Mouse (Mus musculus) liver, embryonic 16.5 days (tissue): Measurements from ENCODE around the gene Gm20425. TPM values are rescaled to one million over a fixed set of nuclear protein-coding genes. Genes with fewer than 3 reads are reported as not detected.

ENCODE experiments used
- ATAC-seq: fragments of 200-750 bp; cut with Nextera tagmentation; 2 replicates; pipeline ENCODE4 v1.8.0; 2017; ENCODE audit warnings: low read depth, mild to moderate bottlenecking, moderate number of reproducible peaks, moderate library complexity
- H3K27ac ChIP-seq: fragments of 300-500 bp; sonication (generic); 2 replicates; pipeline ENCODE4 v1.5.1; 2014; ENCODE audit warnings: mild to moderate bottlenecking, low read length
- H3K27me3 ChIP-seq: fragments of 300-500 bp; sonication (generic); 2 replicates; pipeline ENCODE4 v1.6.1; 2014; ENCODE audit warnings: low read depth, low read length, mixed read lengths; ENCODE audit not compliant: control insufficient read depth, insufficient read depth
- H3K36me3 ChIP-seq: fragments of 300-500 bp; sonication (generic); 2 replicates; pipeline ENCODE4 v1.6.1; 2014; ENCODE audit warnings: mild to moderate bottlenecking; ENCODE audit not compliant: control insufficient read depth, insufficient read depth
- H3K4me1 ChIP-seq: fragments of 300-500 bp; sonication (generic); 2 replicates; pipeline ENCODE4 v1.6.1; 2014; ENCODE audit warnings: low read depth, low read length, mixed read lengths; ENCODE audit not compliant: control insufficient read depth
- H3K4me2 ChIP-seq: fragments of 300-500 bp; sonication (generic); 2 replicates; pipeline ENCODE4 v1.6.1; 2014; ENCODE audit warnings: low read depth, low read length, mixed read lengths
- H3K4me3 ChIP-seq: fragments of 300-500 bp; sonication (generic); 2 replicates; pipeline ENCODE4 v1.5.1; 2014; ENCODE audit warnings: low read depth, mild to moderate bottlenecking, low read length
- H3K9ac ChIP-seq: fragments of 300-500 bp; sonication (generic); 2 replicates; pipeline ENCODE4 v1.6.1; 2014; ENCODE audit warnings: low read depth, low read length
- H3K9me3 ChIP-seq: fragments of 300-500 bp; sonication (generic); replicated peaks from 2 replicates; pipeline ENCODE4 v1.6.1; 2016; ENCODE audit warnings: low read length; ENCODE audit not compliant: control insufficient read depth
- WGBS: fragments of 180-500 bp; shearing (Covaris S2); extraction: QIAGEN DNeasy Blood & Tissue Kit; methylation state at CpG from one replicate; pipeline ENCODE4 v1.1.7; 2014; ENCODE audit not compliant: insufficient replicate concordance; 5-methylcytosine and 5-hydroxymethylcytosine counted together
- polyA plus RNA-seq: library from polyadenylated mRNA; unstranded; fragments of >200 nt; fragmentation: Nextera tagmentation; extraction: Ambion mirVana; gene quantifications from 2 replicates; pipeline ENCODE4 v1.2.1, GENCODE M21; 2015

Gm20425 gene
- polyA plus RNA-seq, 1 experiment from 2014 or later, result 3.4 TPM

DNA sequence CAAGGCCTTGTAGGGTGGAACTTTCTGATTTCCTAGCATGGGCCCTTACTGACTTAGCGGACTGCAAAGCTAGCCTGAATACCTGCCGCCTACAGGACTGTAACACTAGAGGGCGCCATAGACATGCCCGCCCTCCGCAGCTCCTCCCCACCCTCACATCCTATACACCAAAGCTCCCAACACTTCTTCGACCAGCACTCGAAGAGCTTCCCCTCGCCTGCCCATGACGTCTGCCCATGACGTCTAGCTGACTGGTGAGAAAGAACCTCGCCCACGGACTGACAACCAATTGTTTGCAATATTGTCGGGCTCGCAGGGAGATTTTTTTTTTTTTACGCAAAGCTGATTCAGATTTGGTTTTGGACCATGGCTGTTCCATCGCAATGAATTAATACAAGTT lies 22.3 kb downstream of the Gm20425 start:
- Histone ChIP-seq H3K9ac (no peak overlapping the region), H3K36me3 (no peaks in the 10 kb centered on the region), H3K4me3 (no peak overlapping the region), H3K27ac (no peak overlapping the region), H3K27me3 (no peaks in the 10 kb centered on the region), H3K4me2 (0 out of 2 replicates have a peak overlapping the region, but pooled peaks have one; percentile 22), H3K9me3 (no peaks in the 10 kb centered on the region), H3K4me1 (peaks cover 10% of the 10 kb centered on the region; the same call in 1 of the 2 replicates)
- 8% methylated on average over 16 of the region's 16 CpGs for WGBS
- ATAC-seq, result peak; percentile 62

DNA sequence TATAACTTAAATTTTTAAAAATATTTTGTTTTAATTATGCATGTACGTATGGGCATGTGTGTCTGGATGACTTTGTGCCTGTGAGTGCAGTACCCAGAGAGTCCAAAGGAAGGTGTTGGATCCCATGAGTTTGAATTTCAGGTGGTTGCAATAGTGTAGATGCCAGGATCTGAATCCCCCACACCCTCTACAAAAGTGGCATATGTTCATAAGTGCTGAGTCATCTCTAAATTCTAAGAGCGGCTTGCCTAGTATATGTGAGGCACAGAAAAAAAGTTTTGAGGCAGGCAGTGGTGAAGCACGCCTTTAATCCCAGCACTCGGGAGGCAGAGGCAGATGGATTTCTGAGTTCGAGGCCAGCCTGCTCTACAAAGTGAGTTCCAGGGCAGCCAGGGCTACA lies 24.3 kb downstream of the Gm20425 start:
- Histone ChIP-seq H3K9me3 (no peaks in the 10 kb centered on the region), H3K36me3 (no peaks in the 10 kb centered on the region), H3K4me1 (peaks cover 13% of the 10 kb centered on the region; the same call in 1 of the 2 replicates), H3K9ac (no peak overlapping the region), H3K27ac (peak overlapping the region; percentile 12; the same call in 1 of the 2 replicates), H3K4me3 (no peak overlapping the region), H3K27me3 (no peaks in the 10 kb centered on the region), H3K4me2 (no peak overlapping the region)
- no peak for ATAC-seq
- WGBS, result 63% methylated on average over 5 of the region's 5 CpGs

DNA sequence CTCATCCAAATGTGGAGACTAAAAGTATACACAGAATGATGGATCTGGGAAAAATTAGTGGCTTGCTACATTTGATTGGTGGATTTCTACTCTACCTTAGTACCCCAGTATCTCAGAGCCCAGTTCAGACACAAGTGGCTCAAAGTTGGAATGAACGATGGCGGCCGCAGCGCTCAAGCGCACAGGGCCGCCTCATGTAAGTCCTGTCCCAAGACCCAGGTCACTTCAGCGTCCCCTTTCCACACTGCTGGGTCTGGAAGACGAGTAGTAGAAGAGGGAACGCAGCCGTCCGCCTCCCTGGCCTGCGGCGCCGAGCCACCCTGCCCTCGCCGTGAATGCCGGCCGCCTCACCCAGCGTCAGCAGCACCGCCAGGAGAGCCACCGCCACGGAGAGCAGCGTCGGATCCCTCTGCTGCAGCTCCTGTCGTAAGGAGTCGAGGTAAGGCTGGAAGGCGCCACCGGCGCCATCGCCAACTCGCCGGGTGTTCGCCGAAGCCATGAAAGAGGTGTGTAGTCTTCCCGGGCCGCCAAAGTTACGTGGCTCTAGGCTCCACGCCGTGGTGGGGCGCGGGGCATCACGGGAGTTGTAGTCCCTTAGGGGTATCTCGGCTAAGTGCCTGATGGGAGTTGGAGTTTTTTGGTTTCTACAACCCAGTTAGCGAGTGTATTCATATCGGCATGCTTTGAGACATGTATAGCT lies 28.4 kb downstream of the Gm20425 start, which contains the start of gene Srprb:
TSS of gene Srprb (minus strand) at position 577 of the 700 bp plus-strand sequence.
- Histone ChIP-seq H3K4me2 (peak within 1 kb of the TSS; percentile 84), H3K36me3 (peaks cover 9% of the 10 kb centered on the region; the same call in 1 of the 2 replicates), H3K9me3 (no peaks in the 10 kb centered on the region), H3K4me1 (peaks cover 13% of the 10 kb centered on the region; the same call in 1 of the 2 replicates), H3K27me3 (no peaks in the 10 kb centered on the region), H3K4me3 (peak within 1 kb of the TSS; percentile 86), H3K27ac (0 out of 2 replicates have a peak within 1 kb of the TSS, but pooled peaks have one; percentile 58), H3K9ac (peak within 1 kb of the TSS; percentile 81)
- under 1% methylated on average over 45 of the region's 45 CpGs for WGBS
- peak; percentile 97 for ATAC-seq

DNA sequence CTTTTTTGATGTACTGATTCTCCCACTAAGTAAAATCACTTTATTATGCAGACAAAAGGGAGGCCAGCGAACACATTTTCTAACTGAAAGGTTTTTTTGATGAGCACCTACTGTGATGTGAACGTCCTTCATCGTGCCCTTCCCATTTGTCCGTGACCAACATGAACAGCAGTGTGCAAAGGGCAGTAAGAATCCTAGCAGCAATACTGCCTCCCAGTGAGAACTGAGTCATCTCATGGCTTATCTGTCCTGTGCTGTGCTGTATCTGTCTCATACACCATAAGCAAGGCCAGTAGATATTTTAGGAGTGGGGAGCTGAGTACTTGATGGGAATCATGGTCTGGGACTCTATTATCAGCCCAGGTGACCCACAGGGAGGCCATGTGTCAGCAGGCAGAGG lies 41.7 kb downstream of the Gm20425 start:
- 78% methylated on average over 4 of the region's 4 CpGs for WGBS
- Histone ChIP-seq H3K4me3 (no peak overlapping the region), H3K36me3 (peaks cover 10% of the 10 kb centered on the region), H3K4me2 (no peak overlapping the region), H3K9ac (no peak overlapping the region), H3K27me3 (no peaks in the 10 kb centered on the region), H3K4me1 (no peaks in the 10 kb centered on the region), H3K9me3 (no peaks in the 10 kb centered on the region), H3K27ac (no peak overlapping the region)
- no peak for ATAC-seq

DNA sequence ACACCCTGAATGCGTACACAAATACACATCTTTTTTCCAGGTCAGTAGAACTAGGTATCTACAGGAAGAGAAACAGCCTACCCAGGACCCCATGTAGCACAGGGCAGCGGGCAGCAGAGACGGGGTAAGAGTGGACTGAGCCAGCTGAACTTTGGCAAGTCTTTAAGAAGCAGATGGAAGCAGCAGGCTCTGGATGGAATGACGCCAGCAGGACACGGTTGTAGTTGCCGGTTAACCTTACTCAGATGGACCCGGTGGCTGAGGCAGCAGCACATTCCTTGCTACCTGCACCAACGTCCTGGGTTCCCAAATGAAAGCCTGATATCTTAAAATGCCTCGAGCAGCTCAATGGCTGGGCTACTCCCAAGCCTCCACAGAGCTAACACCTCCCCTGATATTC lies 43.4 kb downstream of the Gm20425 start:
- ATAC-seq, result no peak
- Histone ChIP-seq H3K9ac (no peak overlapping the region), H3K27ac (no peak overlapping the region), H3K27me3 (no peaks in the 10 kb centered on the region), H3K9me3 (no peaks in the 10 kb centered on the region), H3K4me1 (no peaks in the 10 kb centered on the region), H3K4me2 (no peak overlapping the region), H3K36me3 (peaks cover 10% of the 10 kb centered on the region), H3K4me3 (no peak overlapping the region)
- WGBS, result 71% methylated on average over 9 of the region's 9 CpGs

DNA sequence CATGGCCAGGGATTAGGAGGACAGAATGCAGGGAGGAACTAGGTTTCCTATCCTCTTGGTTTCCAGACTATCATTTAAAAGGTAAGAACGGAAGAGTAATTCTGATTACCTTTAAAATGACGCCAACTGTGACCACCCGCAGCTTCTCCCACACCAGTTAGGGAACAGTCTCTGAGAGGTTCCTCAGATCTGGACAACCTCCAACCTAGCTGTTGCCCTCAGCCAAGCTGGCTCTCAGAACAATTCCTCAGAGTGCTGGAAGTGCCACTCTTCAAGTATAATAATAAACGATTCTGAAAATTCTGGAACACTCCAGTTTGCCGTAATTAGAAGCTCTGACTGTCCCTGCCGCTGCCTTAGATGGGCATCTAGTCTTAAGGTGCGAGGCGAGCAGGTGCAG lies 44.2 kb downstream of the Gm20425 start:
- no peak overlapping the region for H3K4me2 ChIP-seq
- H3K9me3 ChIP-seq, result no peaks in the 10 kb centered on the region
- H3K27me3 ChIP-seq, result no peaks in the 10 kb centered on the region
- ATAC-seq, result no peak
- H3K4me3 ChIP-seq, result no peak overlapping the region
- 82% methylated on average over 8 of the region's 8 CpGs for WGBS
- no peak overlapping the region for H3K9ac ChIP-seq
- H3K4me1 ChIP-seq, result peaks cover 3% of the 10 kb centered on the region; the same call in 1 of the 2 replicates
- peaks cover 10% of the 10 kb centered on the region for H3K36me3 ChIP-seq
- H3K27ac ChIP-seq, result no peak overlapping the region

DNA sequence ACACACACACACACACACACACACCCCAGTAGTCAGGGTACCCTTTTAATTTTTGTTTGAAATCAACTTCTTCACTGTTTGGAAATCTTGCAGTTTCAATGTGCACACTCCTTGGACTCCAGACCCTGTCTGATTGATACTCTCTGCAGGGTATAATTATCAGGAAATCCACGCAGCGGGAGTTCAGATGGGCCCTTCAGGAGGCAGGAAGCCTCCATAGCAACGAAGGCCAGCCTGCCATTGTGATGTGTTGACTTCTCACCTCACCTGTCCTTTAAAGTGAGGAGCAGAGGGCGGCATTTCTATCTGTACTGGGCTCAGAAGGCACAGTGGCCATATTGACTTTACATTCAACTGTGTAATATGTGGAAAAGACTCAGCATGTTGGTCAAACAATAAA lies 45.3 kb downstream of the Gm20425 start:
- ATAC-seq, result no peak
- Histone ChIP-seq H3K9me3 (no peaks in the 10 kb centered on the region), H3K36me3 (peaks cover 2% of the 10 kb centered on the region; the same call in 1 of the 2 replicates), H3K9ac (no peak overlapping the region), H3K4me2 (no peak overlapping the region), H3K4me3 (no peak overlapping the region), H3K27me3 (no peaks in the 10 kb centered on the region), H3K27ac (no peak overlapping the region), H3K4me1 (peaks cover 13% of the 10 kb centered on the region; the same call in 1 of the 2 replicates)
- 58% methylated on average over 4 of the region's 4 CpGs for WGBS

DNA sequence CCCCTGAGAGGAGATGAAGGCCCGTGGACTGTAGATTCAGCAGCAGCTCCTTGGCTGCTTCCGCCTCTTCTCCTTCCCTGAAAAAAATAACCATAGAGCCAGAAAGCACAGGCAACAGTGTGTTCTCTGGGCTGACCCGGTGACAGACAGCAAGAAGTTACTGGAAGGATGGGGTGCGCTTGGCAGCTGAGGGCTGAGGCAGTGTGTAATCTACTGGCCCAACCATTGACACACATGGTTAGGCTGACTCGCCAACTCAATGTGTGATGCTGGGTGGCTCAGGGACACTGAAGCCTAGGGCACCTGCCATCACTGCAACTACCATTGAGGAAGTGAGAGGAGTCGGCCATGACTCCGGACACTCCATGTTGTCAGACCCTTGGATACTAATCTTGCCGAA lies 48.2 kb downstream of the Gm20425 start:
- no peaks in the 10 kb centered on the region for H3K36me3 ChIP-seq
- no peaks in the 10 kb centered on the region for H3K9me3 ChIP-seq
- no peak overlapping the region for H3K9ac ChIP-seq
- H3K4me1 ChIP-seq, result peaks cover 13% of the 10 kb centered on the region; the same call in 1 of the 2 replicates
- no peak overlapping the region for H3K4me2 ChIP-seq
- no peaks in the 10 kb centered on the region for H3K27me3 ChIP-seq
- ATAC-seq, result no peak
- H3K4me3 ChIP-seq, result no peak overlapping the region
- no peak overlapping the region for H3K27ac ChIP-seq
- WGBS, result 77% methylated on average over 8 of the region's 8 CpGs
